ENCODE assay signal across 17 mouse cellular contexts in genomic region chr19:26864975-26865690, GRCm38 (mm10). TPM values are rescaled to one million over a fixed set of nuclear protein-coding genes. Genes with fewer than 3 reads are reported as not detected.
A peak's percentile ranks its signal among the peaks of the same experiment; 100 is the strongest.
DNase-seq lines count a peak whose midpoint lies in the region; ATAC-seq lines count a peak whose summit lies in the region.
"Had no signal": no experiment of that assay in that cellular context is flagged by ENCODE, and none has a peak within 500 bp of the region (broad histone marks: within the 10 kb centered on the region; RNA-seq: fewer than 3 reads in every experiment).

No protein-coding gene starts in this region.

- H3K4me1 ChIP-seq in forebrain, embryonic 13.5 days, result peaks cover 23% of the 10 kb centered on the region
- peaks cover 15% of the 10 kb centered on the region for H3K4me1 ChIP-seq in forebrain, embryonic 15.5 days
- H3K4me1 ChIP-seq in limb, embryonic 13.5 days, result peaks cover 17% of the 10 kb centered on the region
- peaks cover 21% of the 10 kb centered on the region for H3K4me1 ChIP-seq in limb, embryonic 10.5 days
- peaks cover 11% of the 10 kb centered on the region for H3K4me1 ChIP-seq in midbrain, embryonic 16.5 days (ENCODE audit: control insufficient read depth, insufficient read depth, low read length)
- H3K4me1 ChIP-seq: liver, embryonic 12.5 days had no signal

- 69% methylated on average over 15 of the region's 15 CpGs for WGBS in forebrain, embryonic 13.5 days
- 60% methylated on average over 15 of the region's 15 CpGs for WGBS in forebrain, embryonic 15.5 days
- WGBS in limb, embryonic 13.5 days, result 86% methylated on average over 15 of the region's 15 CpGs
- WGBS in limb, embryonic 10.5 days, result 80% methylated on average over 15 of the region's 15 CpGs
- WGBS in midbrain, embryonic 16.5 days, result 40% methylated on average over 15 of the region's 15 CpGs

- no peak overlapping the region for H3K4me3 ChIP-seq in forebrain, embryonic 13.5 days
- H3K4me3 ChIP-seq in forebrain, embryonic 15.5 days, result no peak overlapping the region
- no peak overlapping the region for H3K4me3 ChIP-seq in limb, embryonic 13.5 days
- H3K4me3 ChIP-seq in limb, embryonic 10.5 days, result no peak overlapping the region
- H3K4me3 ChIP-seq in midbrain, embryonic 16.5 days (ENCODE audit: low read depth, low read length), result no peak overlapping the region
- H3K4me3 ChIP-seq: liver, embryonic 12.5 days had no signal

- no peak for ATAC-seq in forebrain, embryonic 13.5 days
- no peak for ATAC-seq in forebrain, embryonic 15.5 days (replicated peaks)
- no peak for ATAC-seq in limb, embryonic 13.5 days (ENCODE audit: low FRiP score, low read depth)
- ATAC-seq in midbrain, embryonic 16.5 days, result no peak
- ATAC-seq: liver, embryonic 12.5 days had no signal

- no peaks in the 10 kb centered on the region for H3K36me3 ChIP-seq in forebrain, embryonic 13.5 days (ENCODE audit: poor library complexity, severe bottlenecking)
- no peaks in the 10 kb centered on the region for H3K36me3 ChIP-seq in forebrain, embryonic 15.5 days
- H3K36me3 ChIP-seq in limb, embryonic 13.5 days, result no peaks in the 10 kb centered on the region
- H3K36me3 ChIP-seq in limb, embryonic 10.5 days, result no peaks in the 10 kb centered on the region
- no peaks in the 10 kb centered on the region for H3K36me3 ChIP-seq in midbrain, embryonic 16.5 days (ENCODE audit: control insufficient read depth, insufficient read depth, low read length)
- H3K36me3 ChIP-seq: G1E; liver, embryonic 12.5 days had no signal

- H3K27ac ChIP-seq in forebrain, embryonic 13.5 days, result 0 out of 2 replicates have a peak overlapping the region, but pooled peaks have one; percentile 20
- no peak overlapping the region for H3K27ac ChIP-seq in forebrain, embryonic 15.5 days (replicated peaks)
- H3K27ac ChIP-seq in limb, embryonic 13.5 days, result no peak overlapping the region
- H3K27ac ChIP-seq in limb, embryonic 10.5 days, result no peak overlapping the region
- peak overlapping the region; percentile 54; the same call in 1 of the 2 replicates for H3K27ac ChIP-seq in midbrain, embryonic 16.5 days (ENCODE audit: low read length)
- H3K27ac ChIP-seq: liver, embryonic 12.5 days; macrophage had no signal

- intact Hi-C loops in left cerebral cortex, postnatal 25 days (cut with DNase I), result no loop called here

- no peak for DNase-seq in limb, embryonic 10.5 days (ENCODE audit: low spot score)
- DNase-seq in embryo, embryonic 9.5 days (ENCODE audit: extremely low spot score), result peak; percentile 22
- no peak for DNase-seq in adrenal gland, postnatal 14 days
- no peak for DNase-seq in left cerebral cortex, postnatal 25 days (ENCODE audit: low spot score in 2 of 2)
- DNase-seq: thymus, adult 18-20 months had no signal

- no peak overlapping the region for H3K9ac ChIP-seq in forebrain, embryonic 13.5 days
- no peak overlapping the region for H3K9ac ChIP-seq in forebrain, embryonic 15.5 days (replicated peaks)
- no peak overlapping the region for H3K9ac ChIP-seq in limb, embryonic 13.5 days
- H3K9ac ChIP-seq in midbrain, embryonic 16.5 days (ENCODE audit: low read depth, low read length), result no peak overlapping the region; the same call in 1 of the 2 replicates
- H3K9ac ChIP-seq: liver, embryonic 12.5 days had no signal

- no peaks in the 10 kb centered on the region for H3K9me3 ChIP-seq in forebrain, embryonic 13.5 days (replicated peaks)
- no peaks in the 10 kb centered on the region for H3K9me3 ChIP-seq in forebrain, embryonic 15.5 days
- H3K9me3 ChIP-seq in limb, embryonic 13.5 days, result no peaks in the 10 kb centered on the region
- no peaks in the 10 kb centered on the region for H3K9me3 ChIP-seq in limb, embryonic 10.5 days (replicated peaks)
- no peaks in the 10 kb centered on the region for H3K9me3 ChIP-seq in midbrain, embryonic 16.5 days (replicated peaks; ENCODE audit: control insufficient read depth, low read length, poor library complexity, severe bottlenecking)
- H3K9me3 ChIP-seq: liver, embryonic 12.5 days had no signal

- no peak overlapping the region for H3K4me2 ChIP-seq in forebrain, embryonic 13.5 days
- no peak overlapping the region for H3K4me2 ChIP-seq in forebrain, embryonic 15.5 days (replicated peaks)
- peak overlapping the region; percentile 17; the same call in 1 of the 2 replicates for H3K4me2 ChIP-seq in limb, embryonic 13.5 days (replicated peaks)
- H3K4me2 ChIP-seq in midbrain, embryonic 16.5 days (ENCODE audit: low read length), result no peak overlapping the region
- H3K4me2 ChIP-seq: liver, embryonic 12.5 days had no signal

- no peaks in the 10 kb centered on the region for H3K27me3 ChIP-seq in forebrain, embryonic 13.5 days
- H3K27me3 ChIP-seq in forebrain, embryonic 15.5 days, result no peaks in the 10 kb centered on the region
- no peaks in the 10 kb centered on the region for H3K27me3 ChIP-seq in limb, embryonic 13.5 days
- no peaks in the 10 kb centered on the region for H3K27me3 ChIP-seq in limb, embryonic 10.5 days (ENCODE audit: low read depth, poor library complexity, severe bottlenecking)
- H3K27me3 ChIP-seq in midbrain, embryonic 16.5 days (ENCODE audit: control insufficient read depth, insufficient read depth, low read depth, low read length), result no peaks in the 10 kb centered on the region
- H3K27me3 ChIP-seq: liver, embryonic 12.5 days had no signal

RNA-seq across cellular contexts. Expression of gene Gm815, which starts 20.5 kb away (rescaled TPM):
- not detected in 2 replicates for polyA plus RNA-seq in forebrain, embryonic 13.5 days (2015; fragmentation: Nextera tagmentation; extraction: Ambion mirVana)
- polyA plus RNA-seq in forebrain, embryonic 15.5 days (2015; fragmentation: Nextera tagmentation; extraction: Ambion mirVana), result not detected in 2 replicates
- not detected in 2 replicates for polyA plus RNA-seq in limb, embryonic 13.5 days (2015; fragmentation: Nextera tagmentation; extraction: Ambion mirVana)
- not detected in 2 replicates for polyA plus RNA-seq in limb, embryonic 10.5 days (2016; fragmentation: Nextera tagmentation; extraction: Ambion mirVana)
- not detected in 2 replicates for polyA plus RNA-seq in midbrain, embryonic 16.5 days (2015; fragmentation: Nextera tagmentation; extraction: Ambion mirVana)
- not detected in 2 replicates for total RNA-seq in adrenal gland, postnatal 14 days (2021)
- not detected for total RNA-seq in left cerebral cortex, postnatal 25 days (2021)
- total RNA-seq: adrenal gland, postnatal 36 days; common myeloid progenitor, adult 5-6 weeks; G1E; heart, postnatal 10 days; left cerebral cortex, postnatal 10 days had no signal
- polyA plus RNA-seq: G1E; gonadal fat pad, adult 2 months; liver, embryonic 12.5 days; macrophage had no signal

Comparison
In these comparisons a context has a peak if more than half of its experiments do, and no peak if none do; other contexts are left out.
1. H3K27ac ChIP-seq: peak in forebrain, embryonic 13.5 days (single experiment) and midbrain, embryonic 16.5 days (single experiment); none in forebrain, embryonic 15.5 days (single experiment), limb, embryonic 13.5 days (single experiment) and limb, embryonic 10.5 days (single experiment).